Mouse (Mus musculus) neural tube, embryonic 12.5 days (tissue): ENCODE results near the gene Olfr904. TPM values are rescaled to one million over a fixed set of nuclear protein-coding genes. Genes with fewer than 3 reads are reported as not detected.
"Not testable (repeated sequence)": the region's sequence is repeated elsewhere in the genome, so short reads cannot be mapped to it uniquely, and the experiment has no call there.

ENCODE experiments used
- ATAC-seq: fragments of 200-750 bp; cut with Nextera tagmentation; 2 replicates; pipeline ENCODE4 v1.8.0; 2017; ENCODE audit warnings: low read depth, mild to moderate bottlenecking, moderate TSS enrichment, moderate library complexity; ENCODE audit not compliant: low FRiP score
- H3K27ac ChIP-seq: fragments of 300-500 bp; sonication (generic); 2 replicates; pipeline ENCODE4 v1.5.1; 2016
- H3K27me3 ChIP-seq: fragments of 300-500 bp; sonication (generic); replicated peaks from 2 replicates; pipeline ENCODE4 v1.6.1; 2016; ENCODE audit warnings: mild to moderate bottlenecking
- H3K36me3 ChIP-seq: fragments of 300-500 bp; sonication (generic); 2 replicates; pipeline ENCODE4 v1.6.1; 2016; ENCODE audit warnings: mild to moderate bottlenecking
- H3K4me1 ChIP-seq: fragments of 300-500 bp; sonication (generic); 2 replicates; pipeline ENCODE4 v1.6.1; 2016
- H3K4me2 ChIP-seq: fragments of 300-500 bp; sonication (generic); replicated peaks from 2 replicates; pipeline ENCODE4 v1.6.1; 2016; ENCODE audit warnings: mild to moderate bottlenecking
- H3K4me3 ChIP-seq: fragments of 300-500 bp; sonication (generic); 2 replicates; pipeline ENCODE4 v1.5.1; 2016
- H3K9ac ChIP-seq: fragments of 300-500 bp; sonication (generic); 2 replicates; pipeline ENCODE4 v1.6.1; 2016; ENCODE audit warnings: mild to moderate bottlenecking
- H3K9me3 ChIP-seq: fragments of 300-500 bp; sonication (generic); 2 replicates; pipeline ENCODE4 v1.6.1; 2016; ENCODE audit warnings: mild to moderate bottlenecking
- WGBS: fragments of 180-500 bp; shearing (Covaris S2); methylation state at CpG from one replicate; pipeline ENCODE4 v1.1.7; 2016; 5-methylcytosine and 5-hydroxymethylcytosine counted together
- polyA plus RNA-seq: library from polyadenylated mRNA; unstranded; fragments of >200 nt; fragmentation: Nextera tagmentation; extraction: Ambion mirVana; gene quantifications from 2 replicates; pipeline ENCODE4 v1.2.1, GENCODE M21; 2016

Olfr904 gene
- polyA plus RNA-seq: not detected in 2 replicates

- Histone ChIP-seq H3K9me3 (no peaks in the 10 kb centered on the region), H3K27me3 (no peaks in the 10 kb centered on the region), H3K9ac (no peak within 1 kb of the TSS), H3K4me3 (no peak within 1 kb of the TSS), H3K4me2 (no peak within 1 kb of the TSS), H3K36me3 (no peaks in the 10 kb centered on the region), H3K4me1 (no peaks in the 10 kb centered on the region), H3K27ac (no peak within 1 kb of the TSS)
- no peak for ATAC-seq
Measured at GRCm38 (mm10) chr9:38462844-38463243, at the start of gene Olfr904. Gene Olfr904 (plus strand): TSS chr9:38463144.

- not testable (repeated sequence) for H3K27me3 ChIP-seq, H3K36me3 ChIP-seq, H3K4me2 ChIP-seq, H3K4me3 ChIP-seq, H3K9me3 ChIP-seq, ATAC-seq, H3K27ac ChIP-seq, H3K9ac ChIP-seq, H3K4me1 ChIP-seq
- 94% methylated on average over 14 of the region's 14 CpGs for WGBS
Measured at GRCm38 (mm10) chr9:38413502-38413901, 49.4 kb upstream of the Olfr904 start.

DNA sequence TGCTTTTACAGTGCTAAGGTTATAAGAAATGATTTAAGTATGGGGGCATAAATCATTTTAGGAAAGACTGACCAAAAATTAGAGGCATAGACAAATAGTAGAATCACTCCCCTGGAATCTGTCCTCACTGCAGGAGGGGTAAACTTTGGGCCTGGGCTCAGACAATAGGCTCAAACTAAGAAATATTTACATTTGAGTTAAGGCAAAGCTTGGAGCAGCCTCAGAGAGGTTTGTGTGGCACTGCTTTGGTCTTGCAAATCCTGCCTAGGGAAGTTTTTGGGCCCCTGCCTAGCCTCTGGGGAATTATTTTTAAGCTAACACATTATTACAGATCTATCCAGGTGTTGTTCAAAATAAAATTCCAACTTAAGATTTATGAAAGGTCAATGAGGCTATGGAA is 39.1 kb upstream of the Olfr904 start:
- no peak overlapping the region for H3K4me3 ChIP-seq
- no peak overlapping the region for H3K4me2 ChIP-seq
- H3K9ac ChIP-seq: no peak overlapping the region
- no peak for ATAC-seq
- no peaks in the 10 kb centered on the region for H3K4me1 ChIP-seq
- no peaks in the 10 kb centered on the region for H3K27me3 ChIP-seq
- no peak overlapping the region for H3K27ac ChIP-seq
- no peaks in the 10 kb centered on the region for H3K36me3 ChIP-seq
- no peaks in the 10 kb centered on the region for H3K9me3 ChIP-seq

DNA sequence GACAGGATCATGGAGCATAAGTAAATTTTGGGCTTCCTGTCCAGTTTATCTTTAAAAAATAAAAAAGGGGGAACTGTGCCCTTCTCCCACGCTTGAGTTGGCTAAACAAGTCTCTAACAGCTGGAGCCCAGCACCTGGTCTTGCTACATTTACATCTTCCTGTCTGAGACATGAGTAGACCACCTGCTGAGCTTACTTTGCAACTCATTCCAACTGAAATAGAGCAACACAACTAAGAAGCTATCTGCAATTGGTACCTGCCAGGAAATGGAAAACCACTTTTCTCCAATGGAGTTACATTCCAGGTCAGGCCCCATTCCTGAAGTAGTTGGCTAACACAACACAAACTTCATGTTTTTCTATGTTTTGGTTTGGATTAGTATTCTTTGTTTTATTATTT is 35.9 kb upstream of the Olfr904 start:
- WGBS: 50% methylated on average over 1 of the region's 1 CpGs
- no peak for ATAC-seq

GRCm38 (mm10) chr9:38429155-38429554 is 33.8 kb upstream of the Olfr904 start, which contains the start of gene Olfr901:
Gene Olfr901 (plus strand): TSS chr9:38429455.
- no peak within 1 kb of the TSS for H3K27ac ChIP-seq
- no peaks in the 10 kb centered on the region for H3K36me3 ChIP-seq
- no peak within 1 kb of the TSS for H3K4me3 ChIP-seq
- no peaks in the 10 kb centered on the region for H3K27me3 ChIP-seq
- no peaks in the 10 kb centered on the region for H3K9me3 ChIP-seq
- ATAC-seq: no peak
- no peak within 1 kb of the TSS for H3K9ac ChIP-seq
- H3K4me1 ChIP-seq: no peaks in the 10 kb centered on the region
- 71% methylated on average over 1 of the region's 1 CpGs for WGBS
- H3K4me2 ChIP-seq: no peak within 1 kb of the TSS

More for the DNA sequence above, 35.9 kb upstream of the Olfr904 start:
- Histone ChIP-seq H3K27ac (no peak overlapping the region), H3K4me3 (no peak overlapping the region), H3K27me3 (no peaks in the 10 kb centered on the region), H3K4me2 (no peak overlapping the region), H3K9me3 (no peaks in the 10 kb centered on the region), H3K9ac (no peak overlapping the region), H3K36me3 (no peaks in the 10 kb centered on the region), H3K4me1 (no peaks in the 10 kb centered on the region)

DNA sequence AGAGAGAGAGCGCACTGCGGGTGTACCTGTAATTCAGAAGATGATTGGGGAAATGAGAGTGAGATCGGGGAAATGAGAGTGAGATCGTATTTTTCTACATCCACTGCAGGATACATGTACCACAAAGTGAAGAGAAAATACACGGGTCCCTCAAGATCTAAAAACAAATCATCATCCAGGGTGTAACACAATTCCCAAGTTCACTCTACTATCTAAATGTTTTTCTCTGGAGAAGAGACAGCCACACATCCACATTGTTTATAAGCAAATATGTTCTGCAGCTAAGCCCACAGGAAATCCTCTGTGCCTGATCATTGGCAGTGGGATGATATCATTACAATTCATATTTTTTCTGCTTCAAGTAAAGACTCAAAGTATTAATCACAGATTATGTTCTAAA is 15.6 kb upstream of the Olfr904 start, which contains the start of gene Olfr902:
Gene Olfr902 (plus strand): TSS at position 301 of the 400 bp plus-strand sequence.
- no peaks in the 10 kb centered on the region for H3K36me3 ChIP-seq
- no peaks in the 10 kb centered on the region for H3K27me3 ChIP-seq
- ATAC-seq: no peak
- no peak within 1 kb of the TSS for H3K9ac ChIP-seq
- no peak within 1 kb of the TSS for H3K4me3 ChIP-seq
- WGBS: 91% methylated on average over 5 of the region's 5 CpGs
- H3K4me1 ChIP-seq: no peaks in the 10 kb centered on the region
- H3K9me3 ChIP-seq: no peaks in the 10 kb centered on the region
- no peak within 1 kb of the TSS for H3K4me2 ChIP-seq
- H3K27ac ChIP-seq: no peak within 1 kb of the TSS

GRCm38 (mm10) chr9:38470807-38471206 is 7.9 kb downstream of the Olfr904 start, which contains the start of gene Olfr905:
Gene Olfr905 (plus strand): TSS chr9:38471107.
- no peak for ATAC-seq
- Histone ChIP-seq H3K9ac (no peak within 1 kb of the TSS), H3K9me3 (no peaks in the 10 kb centered on the region)

GRCm38 (mm10) chr9:38486785-38487184 is 23.8 kb downstream of the Olfr904 start, which contains the start of gene Olfr906:
Gene Olfr906 (plus strand): TSS chr9:38487085.
- Histone ChIP-seq H3K9ac (no peak within 1 kb of the TSS), H3K4me3 (no peak within 1 kb of the TSS), H3K36me3 (no peaks in the 10 kb centered on the region), H3K9me3 (no peaks in the 10 kb centered on the region), H3K27me3 (no peaks in the 10 kb centered on the region), H3K4me1 (no peaks in the 10 kb centered on the region), H3K4me2 (no peak within 1 kb of the TSS), H3K27ac (no peak within 1 kb of the TSS)
- ATAC-seq: no peak
- 92% methylated on average over 3 of the region's 3 CpGs for WGBS

More at GRCm38 (mm10) chr9:38470807-38471206, 7.9 kb downstream of the Olfr904 start, which contains the start of gene Olfr905:
- Histone ChIP-seq H3K4me2 (no peak within 1 kb of the TSS), H3K27me3 (no peaks in the 10 kb centered on the region), H3K27ac (no peak within 1 kb of the TSS), H3K4me1 (no peaks in the 10 kb centered on the region), H3K4me3 (no peak within 1 kb of the TSS), H3K36me3 (no peaks in the 10 kb centered on the region)

- ATAC-seq: no peak
- H3K27me3 ChIP-seq: no peaks in the 10 kb centered on the region
- no peaks in the 10 kb centered on the region for H3K9me3 ChIP-seq
- no peak within 1 kb of the TSS for H3K4me2 ChIP-seq
- 89% methylated on average over 2 of the region's 2 CpGs for WGBS
- H3K4me1 ChIP-seq: no peaks in the 10 kb centered on the region
- H3K36me3 ChIP-seq: no peaks in the 10 kb centered on the region
- no peak within 1 kb of the TSS for H3K27ac ChIP-seq
- H3K4me3 ChIP-seq: no peak within 1 kb of the TSS
- H3K9ac ChIP-seq: no peak within 1 kb of the TSS
Measured at GRCm38 (mm10) chr9:38495501-38495900, 32.6 kb downstream of the Olfr904 start, which contains the start of gene Olfr907. Gene Olfr907 (plus strand): TSS chr9:38495801.

GRCm38 (mm10) chr9:38512353-38512752 is 49.4 kb downstream of the Olfr904 start:
- H3K27ac ChIP-seq: no peak overlapping the region
- no peak overlapping the region for H3K4me2 ChIP-seq
- no peaks in the 10 kb centered on the region for H3K36me3 ChIP-seq
- no peaks in the 10 kb centered on the region for H3K27me3 ChIP-seq
- H3K9ac ChIP-seq: no peak overlapping the region
- H3K4me1 ChIP-seq: no peaks in the 10 kb centered on the region
- H3K4me3 ChIP-seq: no peak overlapping the region
- ATAC-seq: no peak
- WGBS: 64% methylated on average over 2 of the region's 2 CpGs
- H3K9me3 ChIP-seq: no peaks in the 10 kb centered on the region

Other genes with a start within 250 kb of the Olfr904 start
- gene Olfr894, start 245.1 kb upstream of the Olfr904 start, polyA plus RNA-seq: not detected in 2 replicates
- not detected in 2 replicates for gene Olfr143, start 210.4 kb upstream of the Olfr904 start, polyA plus RNA-seq
- gene Olfr895, start 195.3 kb upstream of the Olfr904 start, polyA plus RNA-seq: not detected in 2 replicates
- gene Olfr896-ps1, start 172.0 kb upstream of the Olfr904 start, polyA plus RNA-seq: not detected in 2 replicates
- not detected in 2 replicates for gene Olfr25, start 134.1 kb upstream of the Olfr904 start, polyA plus RNA-seq
- not detected in 2 replicates for gene Olfr898, start 114.7 kb upstream of the Olfr904 start, polyA plus RNA-seq
- not detected in 2 replicates for gene Olfr250, start 96.2 kb upstream of the Olfr904 start, polyA plus RNA-seq
- gene Olfr251, start 86.1 kb upstream of the Olfr904 start, polyA plus RNA-seq: not detected in 2 replicates
- gene Olfr147, start 61.4 kb upstream of the Olfr904 start, polyA plus RNA-seq: not detected in 2 replicates
- gene Olfr901, start 33.7 kb upstream of the Olfr904 start, polyA plus RNA-seq: not detected in 2 replicates
- gene Olfr902, start 15.5 kb upstream of the Olfr904 start, polyA plus RNA-seq: not detected in 2 replicates
- gene Olfr905, start 8.0 kb downstream of the Olfr904 start, polyA plus RNA-seq: not detected in 2 replicates
- gene Olfr906, start 23.9 kb downstream of the Olfr904 start, polyA plus RNA-seq: not detected in 2 replicates
- gene Olfr907, start 32.7 kb downstream of the Olfr904 start, polyA plus RNA-seq: not detected in 2 replicates
- not detected in 2 replicates for gene Olfr911-ps1, start 58.4 kb downstream of the Olfr904 start, polyA plus RNA-seq
- not detected in 2 replicates for gene Olfr910, start 74.7 kb downstream of the Olfr904 start, polyA plus RNA-seq
- not detected in 2 replicates for gene Olfr912, start 117.0 kb downstream of the Olfr904 start, polyA plus RNA-seq
- gene Olfr913, start 129.6 kb downstream of the Olfr904 start, polyA plus RNA-seq: not detected in 2 replicates
- gene Olfr914, start 142.0 kb downstream of the Olfr904 start, polyA plus RNA-seq: not detected in 2 replicates
- gene Olfr916, start 196.7 kb downstream of the Olfr904 start, polyA plus RNA-seq: not detected in 2 replicates
- not detected in 2 replicates for gene Olfr917, start 202.7 kb downstream of the Olfr904 start, polyA plus RNA-seq
- gene Olfr918, start 211.5 kb downstream of the Olfr904 start, polyA plus RNA-seq: not detected in 2 replicates
- not detected in 2 replicates for gene Olfr919, start 240.5 kb downstream of the Olfr904 start, polyA plus RNA-seq